Mouse (Mus musculus): ENCODE measurements around the gene Pop4. TPM values are rescaled to one million over a fixed set of nuclear protein-coding genes. Genes with fewer than 3 reads are reported as not detected.

Gene Pop4
- polyA plus RNA-seq, 1 experiment from 2014 or later, result 61.7 TPM

- ATAC-seq (ENCODE audit: insufficient number of reproducible peaks, insufficient read depth, low FRiP score, low read depth), result peak; percentile 92
- no peaks in the 10 kb centered on the region for H3K27me3 ChIP-seq (ENCODE audit: control insufficient read depth, insufficient read depth, low read length)
- H3K4me1 ChIP-seq (ENCODE audit: control insufficient read depth, insufficient read depth, low read length), result peaks cover 5% of the 10 kb centered on the region; the same call in 1 of the 2 replicates
- H3K4me3 ChIP-seq (ENCODE audit: low read depth, low read length), result peak within 1 kb of the TSS; percentile 58
- H3K4me2 ChIP-seq (replicated peaks; ENCODE audit: low read depth, low read length), result peak within 1 kb of the TSS; percentile 79
- under 1% methylated on average over 36 of the region's 36 CpGs for WGBS
- peak within 1 kb of the TSS; percentile 47 for H3K9ac ChIP-seq (replicated peaks; ENCODE audit: low read depth, low read length)
- no peaks in the 10 kb centered on the region for H3K36me3 ChIP-seq (ENCODE audit: control insufficient read depth, insufficient read depth, low read length)
- H3K27ac ChIP-seq (ENCODE audit: low read length), result peak within 1 kb of the TSS; percentile 74
- no peaks in the 10 kb centered on the region for H3K9me3 ChIP-seq (ENCODE audit: control insufficient read depth, low read depth, low read length)
Observed at GRCm38 (mm10) chr7:38227900-38228298, 43.3 kb downstream of the Pop4 start, which contains the start of gene Plekhf1. TSS of gene Plekhf1 (minus strand) at chr7:38228016.

DNA sequence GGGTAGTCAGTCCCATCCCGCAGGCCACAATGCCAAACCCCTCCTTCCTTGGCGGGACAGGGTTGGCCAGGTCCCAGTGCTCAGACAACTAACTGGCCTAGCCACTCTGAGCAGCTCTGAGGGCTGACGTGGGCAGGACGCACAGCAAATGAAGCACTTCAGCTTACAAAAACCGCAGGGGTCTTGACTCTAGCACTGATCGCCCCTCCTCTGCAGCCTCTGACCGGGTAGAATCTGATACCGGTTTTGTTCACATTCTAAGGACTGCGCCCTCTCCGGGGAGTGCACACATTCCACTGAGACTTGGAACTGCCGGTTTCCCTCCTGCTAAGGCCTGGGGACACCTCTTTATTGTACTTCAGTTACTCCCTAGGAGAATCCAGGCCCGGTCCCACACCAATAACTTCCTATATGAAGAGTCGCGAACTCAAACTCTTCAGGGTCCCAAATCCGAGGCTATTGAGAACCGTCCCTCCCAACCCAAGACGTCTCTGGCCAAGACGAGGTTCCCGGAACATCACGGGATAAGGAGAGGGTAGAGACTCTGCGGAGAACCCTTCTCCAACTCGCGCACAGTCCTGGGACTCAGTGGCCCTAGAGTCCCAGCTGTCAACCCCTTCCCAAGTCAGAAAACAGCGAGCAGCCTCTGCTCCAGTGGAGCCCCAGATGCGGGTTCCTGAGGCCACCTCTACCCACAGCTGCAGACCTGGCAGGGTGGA is 43.9 kb downstream of the Pop4 start:
- peak; percentile 64 for ATAC-seq (ENCODE audit: insufficient number of reproducible peaks, insufficient read depth, low FRiP score, low read depth)
- Histone ChIP-seq H3K9ac (replicated peaks; ENCODE audit: low read depth, low read length) (peak overlapping the region; percentile 47), H3K4me1 (ENCODE audit: control insufficient read depth, insufficient read depth, low read length) (peaks cover 5% of the 10 kb centered on the region; the same call in 1 of the 2 replicates), H3K9me3 (ENCODE audit: control insufficient read depth, low read depth, low read length) (no peaks in the 10 kb centered on the region), H3K27ac (ENCODE audit: low read length) (peak overlapping the region; percentile 74), H3K4me3 (ENCODE audit: low read depth, low read length) (peak overlapping the region; percentile 58), H3K27me3 (ENCODE audit: control insufficient read depth, insufficient read depth, low read length) (no peaks in the 10 kb centered on the region), H3K4me2 (replicated peaks; ENCODE audit: low read depth, low read length) (peak overlapping the region; percentile 79), H3K36me3 (ENCODE audit: control insufficient read depth, insufficient read depth, low read length) (no peaks in the 10 kb centered on the region)
- 2% methylated on average over 25 of the region's 25 CpGs for WGBS

DNA sequence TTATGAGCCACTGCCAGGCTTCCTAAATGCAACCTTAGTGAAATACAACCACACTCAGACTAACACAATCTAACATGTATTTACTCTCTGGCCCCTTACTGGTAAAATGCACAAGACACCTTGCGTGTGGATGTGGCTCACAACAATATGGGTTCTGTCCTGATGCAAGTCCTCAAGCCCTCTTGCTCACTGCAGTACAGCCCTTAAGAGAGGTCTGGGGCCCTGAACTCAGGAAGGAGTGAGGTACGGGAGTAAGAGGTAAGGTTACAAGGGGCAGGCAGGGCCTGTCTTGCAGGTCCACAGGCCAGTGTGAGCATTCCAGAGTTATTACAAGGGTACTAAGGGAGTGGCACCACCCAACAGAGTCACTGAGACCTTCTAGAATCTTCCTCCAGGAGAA is 45.0 kb downstream of the Pop4 start:
- H3K4me2 ChIP-seq (replicated peaks; ENCODE audit: low read depth, low read length), result peak overlapping the region; percentile 79

DNA sequence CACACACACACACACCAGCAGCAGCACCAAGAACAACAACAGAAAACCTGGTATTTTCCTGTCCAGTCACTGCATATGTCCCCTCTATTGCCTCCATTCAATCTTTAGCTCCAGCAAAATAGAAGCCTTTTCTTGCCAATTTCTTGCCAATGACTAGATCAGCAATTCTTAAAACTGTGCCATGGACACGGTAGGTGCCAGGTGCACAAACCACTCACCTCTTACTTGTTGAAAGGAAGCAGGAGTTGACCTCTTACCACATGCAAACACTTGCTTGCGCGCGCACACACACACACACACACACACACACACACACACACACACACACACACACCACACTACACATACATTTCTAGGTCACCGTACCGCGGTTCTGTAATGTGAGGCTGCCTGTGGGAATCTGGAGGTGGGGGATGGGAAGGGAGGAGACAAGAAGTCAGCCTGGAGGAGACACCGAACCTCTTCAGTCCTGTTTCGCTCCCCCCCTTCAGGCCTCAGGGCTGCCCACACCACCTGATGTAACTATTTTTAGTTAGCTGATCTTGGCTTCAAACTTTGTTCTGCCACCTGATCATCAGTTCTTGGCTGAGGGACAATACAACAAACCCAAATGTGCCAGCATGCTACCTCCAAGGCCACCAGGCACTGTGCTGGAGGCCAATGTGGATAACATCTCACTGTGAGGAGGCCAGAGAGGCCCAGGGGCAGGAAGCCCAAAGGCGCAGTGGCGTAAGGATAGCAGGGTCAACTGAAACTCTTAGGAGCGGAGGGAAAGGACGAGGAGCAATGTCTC is 46.5 kb downstream of the Pop4 start:
- H3K36me3 ChIP-seq (ENCODE audit: control insufficient read depth, insufficient read depth, low read length), result no peaks in the 10 kb centered on the region
- no peaks in the 10 kb centered on the region for H3K27me3 ChIP-seq (ENCODE audit: control insufficient read depth, insufficient read depth, low read length)
- H3K4me1 ChIP-seq (ENCODE audit: control insufficient read depth, insufficient read depth, low read length), result peaks cover 5% of the 10 kb centered on the region; the same call in 1 of the 2 replicates
- ATAC-seq (ENCODE audit: insufficient number of reproducible peaks, insufficient read depth, low FRiP score, low read depth), result no peak
- 85% methylated on average over 13 of the region's 13 CpGs for WGBS
- H3K4me2 ChIP-seq (replicated peaks; ENCODE audit: low read depth, low read length), result no peak overlapping the region
- H3K4me3 ChIP-seq (ENCODE audit: low read depth, low read length), result no peak overlapping the region
- H3K9ac ChIP-seq (replicated peaks; ENCODE audit: low read depth, low read length), result no peak overlapping the region
- H3K9me3 ChIP-seq (ENCODE audit: control insufficient read depth, low read depth, low read length), result no peaks in the 10 kb centered on the region
- no peak overlapping the region for H3K27ac ChIP-seq (ENCODE audit: low read length)

More for the DNA sequence above, 45.0 kb downstream of the Pop4 start:
- Histone ChIP-seq H3K9ac (replicated peaks; ENCODE audit: low read depth, low read length) (no peak overlapping the region), H3K4me3 (ENCODE audit: low read depth, low read length) (no peak overlapping the region), H3K27me3 (ENCODE audit: control insufficient read depth, insufficient read depth, low read length) (no peaks in the 10 kb centered on the region), H3K4me1 (ENCODE audit: control insufficient read depth, insufficient read depth, low read length) (peaks cover 5% of the 10 kb centered on the region; the same call in 1 of the 2 replicates), H3K9me3 (ENCODE audit: control insufficient read depth, low read depth, low read length) (no peaks in the 10 kb centered on the region), H3K36me3 (ENCODE audit: control insufficient read depth, insufficient read depth, low read length) (no peaks in the 10 kb centered on the region), H3K27ac (ENCODE audit: low read length) (no peak overlapping the region)
- ATAC-seq (ENCODE audit: insufficient number of reproducible peaks, insufficient read depth, low FRiP score, low read depth), result no peak
- WGBS, result 81% methylated on average over 2 of the region's 2 CpGs

DNA sequence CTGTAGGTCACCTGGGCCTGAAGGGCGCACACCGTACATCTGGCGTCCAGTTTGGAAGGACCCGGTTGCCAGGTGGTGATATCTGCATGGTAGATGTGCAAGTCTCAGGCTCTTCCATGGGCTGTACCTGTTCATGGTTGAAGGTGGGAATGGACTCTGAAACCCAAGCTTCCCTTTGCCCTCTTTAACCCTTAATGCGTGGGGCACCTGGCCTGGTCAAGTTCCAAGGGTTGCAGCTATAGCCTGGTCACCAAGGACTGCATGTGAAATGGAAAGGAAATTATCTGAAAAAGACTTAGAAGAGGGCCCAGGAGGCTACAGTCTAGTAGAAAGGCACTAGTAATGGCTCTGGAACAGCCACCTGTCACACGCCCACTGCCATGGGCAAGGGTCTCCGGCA is 50.4 kb downstream of the Pop4 start:
- Histone ChIP-seq H3K9me3 (ENCODE audit: control insufficient read depth, low read depth, low read length) (no peaks in the 10 kb centered on the region), H3K4me3 (ENCODE audit: low read depth, low read length) (no peak overlapping the region), H3K27me3 (ENCODE audit: control insufficient read depth, insufficient read depth, low read length) (no peaks in the 10 kb centered on the region), H3K4me1 (ENCODE audit: control insufficient read depth, insufficient read depth, low read length) (no peaks in the 10 kb centered on the region), H3K36me3 (ENCODE audit: control insufficient read depth, insufficient read depth, low read length) (no peaks in the 10 kb centered on the region), H3K9ac (replicated peaks; ENCODE audit: low read depth, low read length) (no peak overlapping the region), H3K4me2 (replicated peaks; ENCODE audit: low read depth, low read length) (no peak overlapping the region), H3K27ac (ENCODE audit: low read length) (no peak overlapping the region)
- 97% methylated on average over 7 of the region's 7 CpGs for WGBS
- ATAC-seq (ENCODE audit: insufficient number of reproducible peaks, insufficient read depth, low FRiP score, low read depth), result no peak

GRCm38 (mm10) chr7:38219526-38219925 is 51.7 kb downstream of the Pop4 start:
- H3K4me1 ChIP-seq (ENCODE audit: control insufficient read depth, insufficient read depth, low read length), result no peaks in the 10 kb centered on the region
- 87% methylated on average over 4 of the region's 4 CpGs for WGBS
- ATAC-seq (ENCODE audit: insufficient number of reproducible peaks, insufficient read depth, low FRiP score, low read depth), result no peak
- no peaks in the 10 kb centered on the region for H3K27me3 ChIP-seq (ENCODE audit: control insufficient read depth, insufficient read depth, low read length)
- H3K36me3 ChIP-seq (ENCODE audit: control insufficient read depth, insufficient read depth, low read length), result no peaks in the 10 kb centered on the region
- H3K9me3 ChIP-seq (ENCODE audit: control insufficient read depth, low read depth, low read length), result no peaks in the 10 kb centered on the region
- no peak overlapping the region for H3K4me2 ChIP-seq (replicated peaks; ENCODE audit: low read depth, low read length)
- H3K4me3 ChIP-seq (ENCODE audit: low read depth, low read length), result no peak overlapping the region
- H3K9ac ChIP-seq (replicated peaks; ENCODE audit: low read depth, low read length), result no peak overlapping the region
- no peak overlapping the region for H3K27ac ChIP-seq (ENCODE audit: low read length)

- ATAC-seq (ENCODE audit: insufficient number of reproducible peaks, insufficient read depth, low FRiP score, low read depth), result no peak
- Histone ChIP-seq H3K4me3 (ENCODE audit: low read depth, low read length) (no peak overlapping the region), H3K27me3 (ENCODE audit: control insufficient read depth, insufficient read depth, low read length) (no peaks in the 10 kb centered on the region), H3K36me3 (ENCODE audit: control insufficient read depth, insufficient read depth, low read length) (no peaks in the 10 kb centered on the region), H3K4me2 (replicated peaks; ENCODE audit: low read depth, low read length) (no peak overlapping the region), H3K4me1 (ENCODE audit: control insufficient read depth, insufficient read depth, low read length) (no peaks in the 10 kb centered on the region), H3K9ac (replicated peaks; ENCODE audit: low read depth, low read length) (no peak overlapping the region), H3K9me3 (ENCODE audit: control insufficient read depth, low read depth, low read length) (no peaks in the 10 kb centered on the region), H3K27ac (ENCODE audit: low read length) (no peak overlapping the region)
- 79% methylated on average over 8 of the region's 8 CpGs for WGBS
Observed at GRCm38 (mm10) chr7:38218631-38219367, 52.4 kb downstream of the Pop4 start.

GRCm38 (mm10) chr7:38217417-38218171 is 53.6 kb downstream of the Pop4 start:
- H3K9me3 ChIP-seq (ENCODE audit: control insufficient read depth, low read depth, low read length), result no peaks in the 10 kb centered on the region
- H3K36me3 ChIP-seq (ENCODE audit: control insufficient read depth, insufficient read depth, low read length), result no peaks in the 10 kb centered on the region
- 71% methylated on average over 5 of the region's 5 CpGs for WGBS
- no peak overlapping the region for H3K9ac ChIP-seq (replicated peaks; ENCODE audit: low read depth, low read length)
- no peak overlapping the region for H3K4me2 ChIP-seq (replicated peaks; ENCODE audit: low read depth, low read length)
- no peaks in the 10 kb centered on the region for H3K4me1 ChIP-seq (ENCODE audit: control insufficient read depth, insufficient read depth, low read length)
- no peak overlapping the region for H3K4me3 ChIP-seq (ENCODE audit: low read depth, low read length)
- ATAC-seq (ENCODE audit: insufficient number of reproducible peaks, insufficient read depth, low FRiP score, low read depth), result no peak
- no peak overlapping the region for H3K27ac ChIP-seq (ENCODE audit: low read length)
- no peaks in the 10 kb centered on the region for H3K27me3 ChIP-seq (ENCODE audit: control insufficient read depth, insufficient read depth, low read length)

Data from stomach, embryonic 14.5 days (tissue).